Mouse (Mus musculus) thymus, adult 2 months (tissue): ENCODE results near the gene Pogk.

Experiments
- CTCF ChIP-seq: fragments of 200-500 bp; IDR thresholded peaks from 2 replicates; pipeline ENCODE4 v1.5.1; 2012; ENCODE audit warnings: mild to moderate bottlenecking, control low read depth, low read length, moderate library complexity, borderline replicate concordance; ENCODE audit not compliant: control insufficient read depth, poor library complexity, insufficient read depth; ENCODE audit errors: extremely low read depth
- POLR2A ChIP-seq: fragments of 200-500 bp; IDR thresholded peaks from 2 replicates; pipeline ENCODE4 v1.6.1; 2012; ENCODE audit warnings: mild to moderate bottlenecking, low read length, control low read depth, moderate library complexity; ENCODE audit not compliant: control insufficient read depth, poor library complexity, insufficient read depth; ENCODE audit errors: extremely low read depth

DNA sequence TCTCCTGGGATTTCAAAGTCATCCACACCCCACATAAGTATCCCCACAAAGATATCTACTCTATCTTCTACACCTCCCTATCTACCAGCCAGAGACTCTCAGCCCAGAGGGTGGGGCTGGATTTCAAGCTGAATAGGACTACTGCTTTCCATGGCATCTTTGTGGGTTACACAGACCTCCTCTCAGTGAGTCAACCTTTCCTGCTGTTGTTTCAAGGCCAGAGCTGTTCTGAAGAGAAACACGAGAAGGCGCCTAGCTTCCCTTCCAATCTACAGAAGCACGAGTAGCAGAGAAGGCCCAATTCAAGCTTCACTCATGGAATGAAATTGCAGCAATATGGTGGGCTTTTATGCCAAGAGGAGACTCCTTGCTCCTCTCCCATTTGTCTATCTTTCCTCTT lies 5.8 kb downstream of the Pogk start:
- no peak for TF ChIP-seq CTCF
- TF ChIP-seq POLR2A, result no peak
